Mouse (Mus musculus) midbrain, embryonic 16.5 days (tissue): ENCODE measurements around the gene St6galnac3. TPM values are rescaled to one million over a fixed set of nuclear protein-coding genes. Genes with fewer than 3 reads are reported as not detected.

Experiments used
- ATAC-seq: fragments of 200-750 bp; cut with Nextera tagmentation; 2 replicates; pipeline ENCODE4 v1.8.0; 2017; ENCODE audit warnings: moderate TSS enrichment
- H3K27ac ChIP-seq: fragments of 300-500 bp; sonication (generic); 2 replicates; pipeline ENCODE4 v1.5.1; 2014; ENCODE audit warnings: mild to moderate bottlenecking, low read length, mixed read lengths
- H3K27me3 ChIP-seq: fragments of 300-500 bp; sonication (generic); 2 replicates; pipeline ENCODE4 v1.6.1; 2014; ENCODE audit warnings: low read depth, low read length, mixed read lengths; ENCODE audit not compliant: control insufficient read depth, insufficient read depth
- H3K36me3 ChIP-seq: fragments of 300-500 bp; sonication (generic); 2 replicates; pipeline ENCODE4 v1.6.1; 2014; ENCODE audit warnings: mild to moderate bottlenecking, low read length, moderate library complexity, mixed read lengths; ENCODE audit not compliant: control insufficient read depth, insufficient read depth
- H3K4me1 ChIP-seq: fragments of 300-500 bp; sonication (generic); 2 replicates; pipeline ENCODE4 v1.6.1; 2014; ENCODE audit warnings: mild to moderate bottlenecking, low read length, mixed read lengths; ENCODE audit not compliant: control insufficient read depth, insufficient read depth
- H3K4me2 ChIP-seq: fragments of 300-500 bp; sonication (generic); 2 replicates; pipeline ENCODE4 v1.6.1; 2014; ENCODE audit warnings: mild to moderate bottlenecking, low read length, mixed read lengths
- H3K4me3 ChIP-seq: fragments of 300-500 bp; sonication (generic); 2 replicates; pipeline ENCODE4 v1.5.1; 2014; ENCODE audit warnings: low read depth, mild to moderate bottlenecking, low read length, moderate library complexity, mixed read lengths
- H3K9ac ChIP-seq: fragments of 300-500 bp; sonication (generic); 2 replicates; pipeline ENCODE4 v1.6.1; 2014; ENCODE audit warnings: low read depth, low read length, mixed read lengths
- H3K9me3 ChIP-seq: fragments of 300-500 bp; sonication (generic); replicated peaks from 2 replicates; pipeline ENCODE4 v1.6.1; 2014; ENCODE audit warnings: mild to moderate bottlenecking, low read length, mixed read lengths; ENCODE audit not compliant: control insufficient read depth, poor library complexity, severe bottlenecking
- WGBS: fragments of 180-500 bp; shearing (Covaris S2); extraction: QIAGEN DNeasy Blood & Tissue Kit; methylation state at CpG from one replicate; pipeline ENCODE4 v1.1.7; 2014; 5-methylcytosine and 5-hydroxymethylcytosine counted together
- polyA plus RNA-seq: library from polyadenylated mRNA; unstranded; fragments of >200 nt; fragmentation: Nextera tagmentation; extraction: Ambion mirVana; gene quantifications from 2 replicates; pipeline ENCODE4 v1.2.1, GENCODE M21; 2015

Gene St6galnac3
- polyA plus RNA-seq, 1 experiment from 2014 or later, result 19.1 TPM

GRCm38 (mm10) chr3:153292363-153292762, 432.6 kb downstream of the St6galnac3 start:
- H3K4me2 ChIP-seq, result no peak overlapping the region
- H3K9ac ChIP-seq, result no peak overlapping the region
- H3K27ac ChIP-seq, result no peak overlapping the region
- H3K4me3 ChIP-seq, result no peak overlapping the region
- no peaks in the 10 kb centered on the region for H3K4me1 ChIP-seq
- H3K27me3 ChIP-seq, result no peaks in the 10 kb centered on the region
- H3K9me3 ChIP-seq, result 0 out of 2 replicates have a peak, but pooled peaks cover 5% of the 10 kb centered on the region
- 67% methylated on average over 9 of the region's 9 CpGs for WGBS
- no peaks in the 10 kb centered on the region for H3K36me3 ChIP-seq
- no peak for ATAC-seq

DNA sequence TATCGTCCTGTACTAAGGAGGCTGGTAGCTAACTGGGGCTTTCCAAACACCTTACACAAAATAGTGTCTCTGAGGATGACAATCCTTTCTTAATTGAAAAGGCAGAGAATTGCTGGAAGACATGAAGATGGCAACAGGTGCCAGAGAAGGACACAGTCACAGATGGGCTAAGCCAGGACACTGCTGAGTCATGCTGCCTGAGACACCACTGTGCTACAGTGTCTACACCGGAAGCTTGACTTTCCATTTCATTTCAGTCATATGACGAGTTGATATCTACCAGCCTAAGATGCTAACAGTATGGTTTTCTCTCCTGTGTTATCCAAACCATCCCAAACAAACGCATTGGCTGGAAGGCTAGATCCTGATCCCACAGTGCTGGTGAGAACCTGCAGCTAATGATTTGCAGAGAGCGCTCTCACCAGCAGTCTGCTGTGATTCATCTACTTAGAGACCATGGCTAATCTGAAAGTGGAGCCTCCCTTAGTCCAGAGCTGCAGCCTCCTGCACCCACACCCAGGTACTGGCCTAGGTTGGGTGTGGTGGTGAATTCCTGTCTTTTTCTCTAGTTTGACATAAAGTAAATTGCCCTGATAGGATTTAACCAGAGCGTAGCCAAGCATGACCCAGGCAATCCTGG, 433.4 kb downstream of the St6galnac3 start:
- no peak overlapping the region for H3K27ac ChIP-seq
- H3K4me1 ChIP-seq, result no peaks in the 10 kb centered on the region
- H3K9ac ChIP-seq, result no peak overlapping the region
- WGBS, result 80% methylated on average over 6 of the region's 6 CpGs
- H3K27me3 ChIP-seq, result no peaks in the 10 kb centered on the region
- no peak for ATAC-seq
- no peaks in the 10 kb centered on the region for H3K36me3 ChIP-seq
- H3K9me3 ChIP-seq, result 0 out of 2 replicates have a peak, but pooled peaks cover 5% of the 10 kb centered on the region
- H3K4me2 ChIP-seq, result no peak overlapping the region
- H3K4me3 ChIP-seq, result no peak overlapping the region

DNA sequence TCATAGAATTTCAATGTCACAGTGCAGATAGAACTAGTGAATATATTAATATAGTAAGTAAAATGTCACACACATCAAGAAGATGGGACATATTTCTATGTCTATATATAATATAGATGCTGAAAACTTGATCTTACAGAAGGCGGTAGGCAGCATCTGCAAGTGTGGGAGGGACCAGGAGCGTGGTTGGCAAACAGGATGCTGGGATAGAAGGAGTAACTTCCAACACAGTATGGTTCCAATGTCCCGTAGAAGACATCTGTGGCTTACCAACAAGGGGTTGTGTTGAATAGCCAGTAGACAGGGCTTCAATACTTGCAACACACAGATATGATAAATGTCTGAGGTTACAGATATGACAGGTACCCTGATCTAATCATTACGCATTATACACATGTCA, 435.0 kb downstream of the St6galnac3 start:
- WGBS, result 95% methylated on average over 4 of the region's 4 CpGs
- Histone ChIP-seq H3K9me3 (0 out of 2 replicates have a peak, but pooled peaks cover 5% of the 10 kb centered on the region), H3K36me3 (no peaks in the 10 kb centered on the region), H3K9ac (no peak overlapping the region), H3K4me1 (no peaks in the 10 kb centered on the region), H3K27me3 (no peaks in the 10 kb centered on the region), H3K4me2 (no peak overlapping the region), H3K27ac (no peak overlapping the region), H3K4me3 (no peak overlapping the region)
- ATAC-seq, result no peak

DNA sequence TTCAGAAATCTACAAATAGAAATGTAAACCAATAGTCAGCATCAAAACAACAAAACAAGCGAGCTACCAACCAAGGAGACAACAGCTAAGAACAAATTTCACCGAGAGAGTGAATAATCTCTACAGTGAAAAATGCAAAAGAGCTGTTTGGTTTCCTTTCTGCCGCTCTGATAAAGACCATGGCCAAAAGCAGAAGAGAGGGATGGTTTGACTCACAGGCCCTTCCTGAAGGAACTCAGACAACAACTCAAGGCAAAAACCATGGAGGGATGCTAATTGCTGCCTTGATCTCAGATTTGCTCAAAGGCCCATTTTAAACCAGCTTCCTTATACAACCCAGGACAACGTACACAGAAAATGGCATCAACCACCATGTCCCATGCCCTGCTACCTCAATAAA, 437.4 kb downstream of the St6galnac3 start:
- Histone ChIP-seq H3K36me3 (no peaks in the 10 kb centered on the region), H3K9me3 (0 out of 2 replicates have a peak, but pooled peaks cover 5% of the 10 kb centered on the region), H3K4me3 (no peak overlapping the region), H3K9ac (no peak overlapping the region), H3K4me2 (no peak overlapping the region), H3K4me1 (peaks cover 7% of the 10 kb centered on the region; the same call in 1 of the 2 replicates), H3K27ac (no peak overlapping the region), H3K27me3 (no peaks in the 10 kb centered on the region)
- 98% methylated on average over 4 of the region's 4 CpGs for WGBS
- no peak for ATAC-seq

- Histone ChIP-seq H3K9ac (no peak overlapping the region), H3K27me3 (no peaks in the 10 kb centered on the region), H3K9me3 (0 out of 2 replicates have a peak, but pooled peaks cover 5% of the 10 kb centered on the region), H3K4me2 (no peak overlapping the region), H3K27ac (no peak overlapping the region), H3K4me3 (no peak overlapping the region), H3K36me3 (no peaks in the 10 kb centered on the region), H3K4me1 (peaks cover 12% of the 10 kb centered on the region)
- ATAC-seq, result no peak
- WGBS, result 62% methylated on average over 6 of the region's 6 CpGs
Observed at GRCm38 (mm10) chr3:153287081-153287480, 437.9 kb downstream of the St6galnac3 start.

- H3K9me3 ChIP-seq, result no peaks in the 10 kb centered on the region
- 42% methylated on average over 16 of the region's 16 CpGs for WGBS
- H3K4me2 ChIP-seq, result no peak overlapping the region
- H3K27ac ChIP-seq, result peak overlapping the region; percentile 30; the same call in 1 of the 2 replicates
- peaks cover 22% of the 10 kb centered on the region for H3K4me1 ChIP-seq
- no peak overlapping the region for H3K9ac ChIP-seq
- no peaks in the 10 kb centered on the region for H3K27me3 ChIP-seq
- no peaks in the 10 kb centered on the region for H3K36me3 ChIP-seq
- ATAC-seq, result peak; percentile 61; the same call in 1 of the 2 replicates
- H3K4me3 ChIP-seq, result no peak overlapping the region
Observed at GRCm38 (mm10) chr3:153282123-153282765, 442.7 kb downstream of the St6galnac3 start.

DNA sequence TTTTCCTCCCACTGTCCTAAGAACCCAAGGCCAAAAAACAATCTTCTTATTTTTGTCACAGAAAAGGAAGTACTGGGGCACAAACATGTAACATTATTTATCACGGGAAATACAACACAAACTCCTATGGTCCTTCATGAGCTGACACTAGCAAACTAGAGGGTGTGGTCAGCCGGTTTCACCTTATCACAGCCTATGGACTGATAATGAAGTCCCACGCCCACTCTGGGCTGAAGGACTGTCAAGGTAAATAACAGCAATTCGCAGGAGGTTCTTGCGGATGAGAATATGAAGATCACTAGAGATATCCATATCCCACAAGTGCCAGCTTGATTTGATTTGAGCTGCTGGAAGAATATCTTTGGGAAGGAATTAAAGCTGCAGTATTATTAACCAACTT, 446.7 kb downstream of the St6galnac3 start:
- Histone ChIP-seq H3K36me3 (no peaks in the 10 kb centered on the region), H3K9me3 (0 out of 2 replicates have a peak, but pooled peaks cover 5% of the 10 kb centered on the region), H3K4me3 (no peak overlapping the region), H3K27me3 (no peaks in the 10 kb centered on the region), H3K4me2 (no peak overlapping the region), H3K9ac (no peak overlapping the region), H3K27ac (peak overlapping the region; percentile 64), H3K4me1 (peaks cover 33% of the 10 kb centered on the region)
- no peak for ATAC-seq
- WGBS, result 81% methylated on average over 5 of the region's 5 CpGs

DNA sequence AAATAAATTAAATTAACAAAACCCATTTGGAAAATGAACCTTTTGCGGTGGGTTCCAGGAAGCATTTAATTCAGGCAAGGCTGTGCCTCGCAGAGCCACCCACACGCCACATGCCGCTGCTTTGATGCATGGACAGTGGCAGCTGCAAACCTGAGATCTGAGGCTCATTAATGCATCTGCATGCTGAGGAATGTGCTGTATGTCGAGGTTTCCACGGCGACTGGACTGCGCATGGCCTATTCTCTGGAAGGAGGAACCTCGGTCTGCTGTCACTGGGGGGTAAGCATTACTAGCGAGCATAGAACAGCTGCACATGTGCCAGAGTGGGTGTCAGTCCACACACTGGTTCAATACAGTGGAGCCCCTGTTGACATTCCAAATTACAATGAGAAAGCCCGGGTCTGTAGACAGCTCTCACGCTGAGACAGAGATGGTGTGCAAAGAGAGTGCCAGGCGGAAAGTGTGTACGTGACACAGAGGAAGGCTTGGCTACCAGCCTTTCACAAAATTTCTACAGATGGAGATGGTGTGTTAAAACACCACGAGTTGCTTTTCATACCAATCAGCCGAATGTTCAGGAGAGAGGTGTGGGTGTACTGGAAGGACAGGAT, 447.5 kb downstream of the St6galnac3 start:
- WGBS, result 8% methylated on average over 16 of the region's 16 CpGs
- Histone ChIP-seq H3K36me3 (no peaks in the 10 kb centered on the region), H3K4me3 (no peak overlapping the region), H3K27ac (peak overlapping the region; percentile 64), H3K4me2 (peak overlapping the region; percentile 32), H3K9ac (no peak overlapping the region), H3K4me1 (peaks cover 28% of the 10 kb centered on the region), H3K9me3 (0 out of 2 replicates have a peak, but pooled peaks cover 6% of the 10 kb centered on the region), H3K27me3 (no peaks in the 10 kb centered on the region)
- ATAC-seq, result peak; percentile 84
